Mouse (Mus musculus) left cerebral cortex, postnatal 14 days (tissue): ENCODE data around the gene Tlcd1. TPM values are rescaled to one million over a fixed set of nuclear protein-coding genes. Genes with fewer than 3 reads are reported as not detected.
"Not testable (repeated sequence)": the region's sequence is repeated elsewhere in the genome, so short reads cannot be mapped to it uniquely, and the experiment has no call there.

Experiments used
- DNase-seq, 2 experiments: peaks; one replicate each; pipeline ENCODE4 v3.0.0; 2021 to 2022; ENCODE audit warnings: low spot score in 2 of 2, mixed read lengths in 1 of 2
- intact Hi-C: fragments of 180-260 bp; cut with DNase I; formaldehyde crosslinking; loops from one replicate; pipeline ENCODE4 v1.15.1; 2025
- long read RNA-seq, 2 experiments: library from polyadenylated mRNA; stranded (forward); transcript quantifications; one replicate each; pipeline ENCODE4 v2.0.0; 2021
- total RNA-seq, 2 experiments: library from RNA; stranded (reverse); gene quantifications; 2 replicates each; pipeline ENCODE4 v1.2.3; 2021

The Tlcd1 gene
- 10 to 100 TPM; 27.4 to 29.6 TPM for total RNA-seq
- long read RNA-seq, experiment 1, transcript Tlcd1-201 (4 exons, 2,700 nt), result minor isoform, 5 of 55 reads
- long read RNA-seq, experiment 1, transcript Tlcd1-204 (4 exons, 1,412 nt), result major isoform, 43 of 55 reads
- long read RNA-seq, experiment 1, partial matches to known transcripts, result 0 of 55 reads
- long read RNA-seq, experiment 1, other reads (novel, unspliced or antisense), result 5 of 55 reads
- long read RNA-seq, experiment 2, transcript Tlcd1-201 (4 exons, 2,700 nt), result minor isoform, 6 of 56 reads
- long read RNA-seq, experiment 2, transcript Tlcd1-204 (4 exons, 1,412 nt), result major isoform, 45 of 56 reads
- long read RNA-seq, experiment 2, partial matches to known transcripts, result 0 of 56 reads
- long read RNA-seq, experiment 2, other reads (novel, unspliced or antisense), result 2 of 56 reads

DNA sequence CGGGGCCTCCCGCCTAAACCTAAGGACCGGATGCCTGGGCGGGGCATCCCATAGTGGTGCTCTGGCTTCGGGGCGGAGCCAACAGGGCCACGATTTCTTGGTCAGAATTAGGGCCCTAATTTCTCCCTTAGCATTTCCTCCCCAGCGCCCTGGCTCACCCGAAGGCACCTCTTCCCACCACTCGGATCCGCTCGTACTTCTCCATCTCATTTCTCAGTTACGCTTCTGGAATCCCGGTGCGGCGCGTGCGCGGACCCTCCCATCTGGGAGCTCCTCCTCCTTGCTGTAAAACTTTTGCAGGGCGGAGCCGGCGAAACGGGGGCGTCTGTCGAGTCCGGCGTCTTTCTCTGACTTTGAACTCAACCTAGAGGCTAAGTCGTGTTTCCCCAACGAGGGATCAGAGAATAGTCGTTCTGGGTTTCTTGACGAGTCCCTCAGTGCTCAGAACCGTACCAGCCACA is at the start of gene Tlcd1, which contains the start of gene Nek8:
TSS of gene Tlcd1 (plus strand) at position 310 of the 461 bp plus-strand sequence.
TSS of gene Nek8 (minus strand) at position 274 of the 461 bp plus-strand sequence.
- DNase-seq, result peak; percentile 68 to 78
- intact Hi-C loops, result loop anchor here (5.0 kb wide), 2 partner anchors 139 to 194 kb away; partner anchors contain the start of genes Flot2 and Phf12

DNA sequence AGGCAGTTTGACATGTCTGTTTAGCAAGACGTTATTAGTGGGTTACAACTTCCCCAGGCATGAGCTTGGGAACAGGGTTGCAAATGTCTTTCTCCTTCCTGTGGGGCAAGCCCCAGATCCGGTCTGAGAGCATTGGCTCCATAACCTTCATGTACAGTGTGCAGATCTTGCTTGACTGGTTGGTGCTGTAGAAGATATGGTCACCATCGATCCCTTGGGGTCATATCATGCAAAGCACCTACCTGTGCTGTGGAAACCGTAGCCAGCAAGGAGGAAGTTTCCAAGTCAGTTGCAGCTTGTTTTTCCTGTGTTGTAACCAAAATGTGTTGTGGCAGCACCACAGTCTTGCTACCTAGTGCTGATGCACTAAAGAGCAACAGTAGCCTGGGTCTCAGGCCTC is 49.8 kb upstream of the Tlcd1 start:
- DNase-seq, result no peak
- intact Hi-C loops, result no loop called here

GRCm38 (mm10) chr11:78129458-78129857 is 47.1 kb upstream of the Tlcd1 start:
- DNase-seq, result no peak
- intact Hi-C loops, result no loop called here

DNA sequence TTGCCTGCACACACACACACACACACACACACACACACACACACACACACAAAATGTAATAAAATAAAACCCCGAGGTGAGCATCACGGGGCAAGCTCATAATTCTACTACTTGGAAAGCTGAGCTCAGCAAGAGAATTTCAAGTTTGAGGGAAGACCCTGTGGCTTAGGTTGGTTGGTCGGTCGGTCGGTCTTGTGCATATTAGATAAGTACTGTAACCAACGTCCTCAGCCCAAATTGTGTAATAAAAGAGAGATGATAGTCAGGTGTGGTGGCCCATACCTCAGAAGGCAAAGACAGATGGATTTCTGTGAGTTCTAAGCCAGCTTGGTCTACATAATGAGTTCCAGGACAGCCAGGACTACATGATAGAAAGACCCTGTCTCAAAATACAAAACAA is 42.6 kb upstream of the Tlcd1 start:
- DNase-seq, result no peak
- intact Hi-C loops, result no loop called here

- intact Hi-C loops, result no loop called here
- no peak for DNase-seq
These were observed 42.2 kb upstream of the Tlcd1 start for GRCm38 (mm10) chr11:78134344-78134743.

- DNase-seq, intact Hi-C loops: not testable (repeated sequence)
These were observed 41.2 kb upstream of the Tlcd1 start for GRCm38 (mm10) chr11:78135314-78135713.

GRCm38 (mm10) chr11:78136132-78136531 is 40.4 kb upstream of the Tlcd1 start:
- intact Hi-C loops, result no loop called here
- no peak for DNase-seq

DNA sequence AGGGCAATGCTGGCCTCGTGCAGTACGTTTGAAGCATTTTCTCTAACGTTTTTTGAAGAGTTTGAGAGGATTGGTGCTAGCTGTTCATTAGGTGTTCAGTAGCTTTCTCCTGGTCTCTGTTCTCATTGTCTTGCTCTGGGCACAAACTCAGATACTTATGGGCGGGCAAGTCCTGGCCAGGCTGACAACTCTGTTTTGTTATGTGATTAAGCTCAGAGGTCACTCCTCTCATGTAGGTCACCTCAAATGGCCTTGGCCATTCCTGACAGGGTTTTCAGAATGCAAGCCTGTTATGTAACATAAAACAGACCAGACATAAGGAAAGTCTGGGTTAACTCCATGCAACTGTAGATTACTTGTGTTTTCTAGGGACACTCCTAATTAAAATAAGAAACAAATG is 38.9 kb upstream of the Tlcd1 start:
- intact Hi-C loops, result no loop called here
- no peak for DNase-seq

- DNase-seq, result no peak
- intact Hi-C loops, result no loop called here
These were observed 38.5 kb upstream of the Tlcd1 start for GRCm38 (mm10) chr11:78138023-78138422.

DNA sequence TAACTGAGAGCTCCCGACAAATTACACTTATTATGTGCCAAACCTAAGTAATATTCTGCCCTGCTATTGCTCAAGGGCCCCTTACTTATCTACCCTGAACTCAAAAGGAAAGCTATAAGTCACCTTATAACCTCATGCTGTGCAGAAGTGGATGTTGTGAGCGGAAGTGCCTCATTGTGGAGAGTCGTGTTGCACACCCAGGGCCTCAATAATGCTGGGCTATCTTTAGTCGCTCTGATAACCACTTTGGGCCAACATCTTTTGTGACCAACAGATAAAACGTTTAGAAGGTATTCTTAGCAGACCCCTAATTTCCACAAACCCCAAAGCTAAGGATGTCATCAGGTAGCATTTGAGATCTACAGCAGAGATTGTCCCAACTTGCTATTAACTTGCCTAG is 35.8 kb upstream of the Tlcd1 start:
- intact Hi-C loops, result no loop called here
- DNase-seq, result no peak

- no peak for DNase-seq
- intact Hi-C loops, result no loop called here
These were observed 33.0 kb upstream of the Tlcd1 start for GRCm38 (mm10) chr11:78143520-78143919.

- DNase-seq, result no peak
- intact Hi-C loops, result loop anchor here (5.0 kb wide), 1 partner anchor 49 kb away; no protein-coding TSS in a partner anchor
These were observed 30.3 kb upstream of the Tlcd1 start for GRCm38 (mm10) chr11:78146168-78146567.

GRCm38 (mm10) chr11:78146707-78147543 is 29.6 kb upstream of the Tlcd1 start:
- intact Hi-C loops, result loop anchor here (5.0 kb wide), 1 partner anchor 50 kb away; no protein-coding TSS in a partner anchor
- DNase-seq, result no peak

GRCm38 (mm10) chr11:78151161-78151560 is 25.4 kb upstream of the Tlcd1 start:
- intact Hi-C loops, result loop anchor here (5.0 kb wide), 1 partner anchor 69 kb away; the partner anchor contains the start of gene Eral1

GRCm38 (mm10) chr11:78152299-78153231 is 23.9 kb upstream of the Tlcd1 start:
- intact Hi-C loops, result loop anchor here (5.0 kb wide), 1 partner anchor 70 kb away; the partner anchor contains the start of gene Eral1
- peak; percentile 86 to 92 for DNase-seq

More at GRCm38 (mm10) chr11:78151161-78151560, 25.4 kb upstream of the Tlcd1 start:
- DNase-seq, result no peak

DNA sequence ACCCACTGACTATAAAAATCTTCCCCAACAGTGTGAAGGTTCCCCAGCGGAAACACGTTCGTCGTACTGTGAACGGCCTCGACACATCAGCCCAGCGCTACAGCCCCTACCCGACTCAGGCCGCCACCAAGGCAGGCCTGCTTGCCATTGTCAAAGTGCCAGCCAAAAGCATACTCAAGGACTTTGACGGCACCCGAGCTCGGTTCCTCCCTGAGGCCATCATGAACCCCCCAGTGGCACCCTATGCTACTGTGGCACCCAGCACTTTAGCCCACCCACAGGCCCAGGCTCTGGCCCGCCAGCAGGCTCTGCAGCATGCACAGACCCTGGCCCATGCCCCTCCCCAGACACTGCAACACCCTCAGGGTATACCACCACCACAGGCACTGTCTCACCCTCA is 22.7 kb upstream of the Tlcd1 start:
- DNase-seq, result no peak
- intact Hi-C loops, result loop anchor here (5.0 kb wide), 1 partner anchor 71 kb away; the partner anchor contains the start of gene Eral1

GRCm38 (mm10) chr11:78155674-78156073 is 20.8 kb upstream of the Tlcd1 start:
- no peak for DNase-seq
- intact Hi-C loops, result no loop called here

DNA sequence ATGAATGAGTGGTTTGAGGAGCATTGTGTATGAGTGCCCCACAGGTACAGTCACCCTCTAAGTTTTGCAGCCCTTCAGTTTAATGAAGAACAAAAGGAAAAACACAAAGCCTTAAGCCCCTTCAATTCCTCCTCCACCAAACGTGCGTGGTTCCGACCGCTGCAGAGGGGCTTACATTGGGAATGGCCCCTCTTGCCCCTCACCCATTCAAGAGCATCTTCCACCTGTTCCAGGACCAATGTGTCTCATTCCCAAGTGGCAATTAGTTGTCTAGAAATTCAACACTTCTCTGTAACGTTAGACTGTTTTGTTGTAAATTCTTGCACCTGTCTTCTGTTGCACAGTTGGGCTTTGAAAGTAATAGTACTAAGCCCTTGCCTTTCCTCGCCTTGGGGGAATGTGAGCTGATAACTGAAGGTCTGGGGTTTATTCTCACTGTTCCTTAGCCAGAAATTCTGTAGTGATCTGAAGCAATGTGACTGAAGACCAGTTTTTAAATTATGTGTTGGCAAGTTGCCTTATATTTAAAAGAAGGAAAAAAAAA is 20.3 kb upstream of the Tlcd1 start:
- no peak for DNase-seq
- intact Hi-C loops, result no loop called here
